8 mouse cellular contexts compared by ENCODE assay signal in the genomic region with DNA sequence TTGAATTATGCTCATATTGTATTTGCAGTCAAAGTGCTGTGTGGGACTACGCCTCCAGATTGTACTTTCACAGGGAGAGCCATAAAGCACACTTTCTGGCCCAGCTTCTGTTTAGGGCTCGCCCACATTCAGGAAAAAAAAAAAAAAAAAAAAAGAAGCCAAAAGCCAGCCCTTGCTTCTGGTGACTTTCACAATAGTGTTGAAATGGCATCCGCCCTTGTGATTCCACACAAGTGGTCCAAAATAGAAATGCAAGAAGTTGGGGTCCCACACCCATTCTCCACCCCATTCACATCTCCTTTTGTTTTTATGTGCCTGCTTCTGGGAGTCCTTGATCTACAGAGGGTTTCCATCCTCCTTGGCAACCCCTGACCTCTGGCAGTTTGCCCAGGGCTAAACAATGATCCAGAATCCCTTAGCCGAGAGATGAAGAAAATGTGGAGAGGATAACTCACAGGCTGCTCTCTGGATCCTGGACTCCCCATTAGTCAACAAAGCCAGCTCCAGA.
DNase-seq lines count a peak whose midpoint lies in the region; ATAC-seq and TF ChIP-seq lines count a peak whose summit lies in the region.

No protein-coding gene starts in this region.

- no peaks in the 10 kb centered on the region for H3K9me3 ChIP-seq in intestine, embryonic 14.5 days (ENCODE audit: control insufficient read depth, low read length)
- no peaks in the 10 kb centered on the region for H3K9me3 ChIP-seq in intestine, postnatal 0 days (ENCODE audit: control insufficient read depth)
- no peaks in the 10 kb centered on the region; the same call in none of the 2 replicates for H3K9me3 ChIP-seq in heart, embryonic 10.5 days

- H3K27ac ChIP-seq in intestine, embryonic 14.5 days (ENCODE audit: low read depth), result peak overlapping the region; percentile 38; the same call in 1 of the 2 replicates
- no peak overlapping the region for H3K27ac ChIP-seq in intestine, postnatal 0 days (ENCODE audit: low read depth, low read length)
- peak overlapping the region; percentile 73; the same call in 1 of the 2 replicates for H3K27ac ChIP-seq in heart, embryonic 10.5 days

- DNase-seq in intestine, embryonic 14.5 days (ENCODE audit: low spot score), result peak; percentile 81
- DNase-seq in brain, adult 2 months (ENCODE audit: low read depth, low spot score), result peak; percentile 81
- DNase-seq in heart, embryonic 10.5 days (ENCODE audit: low spot score), result peak; percentile 85
- peak; percentile 81 for DNase-seq in kidney, adult 9 months
- peak; percentile 82 to 83 for DNase-seq in lung, adult 18-20 months
- DNase-seq in skeletal muscle tissue, adult 2 months (ENCODE audit: low read depth, low spot score), result peak; percentile 80

- H3K36me3 ChIP-seq in intestine, embryonic 14.5 days (ENCODE audit: control insufficient read depth, insufficient read depth, low read length), result no peaks in the 10 kb centered on the region
- H3K36me3 ChIP-seq in intestine, postnatal 0 days (ENCODE audit: control insufficient read depth, insufficient read depth), result no peaks in the 10 kb centered on the region
- H3K36me3 ChIP-seq in heart, embryonic 10.5 days, result 0 out of 2 replicates have a peak, but pooled peaks cover 2% of the 10 kb centered on the region

- no peaks in the 10 kb centered on the region for H3K27me3 ChIP-seq in intestine, embryonic 14.5 days (replicated peaks; ENCODE audit: control insufficient read depth, insufficient read depth, low read length)
- no peaks in the 10 kb centered on the region for H3K27me3 ChIP-seq in intestine, postnatal 0 days (replicated peaks; ENCODE audit: control insufficient read depth, insufficient read depth, low read length)
- H3K27me3 ChIP-seq in heart, embryonic 10.5 days (ENCODE audit: insufficient read depth, poor library complexity, severe bottlenecking), result no peaks in the 10 kb centered on the region

- peaks cover 21% of the 10 kb centered on the region for H3K4me1 ChIP-seq in intestine, embryonic 14.5 days (replicated peaks; ENCODE audit: control insufficient read depth, insufficient read depth, low read length)
- H3K4me1 ChIP-seq in intestine, postnatal 0 days (replicated peaks; ENCODE audit: control insufficient read depth, insufficient read depth, low read length), result peaks cover 4% of the 10 kb centered on the region
- peaks cover 18% of the 10 kb centered on the region for H3K4me1 ChIP-seq in heart, embryonic 10.5 days

- no peak overlapping the region for H3K9ac ChIP-seq in intestine, embryonic 14.5 days (ENCODE audit: low read length)
- no peak overlapping the region for H3K9ac ChIP-seq in intestine, postnatal 0 days (ENCODE audit: low read depth, low read length)

- 22% methylated on average over 4 of the region's 4 CpGs for WGBS in intestine, embryonic 14.5 days
- 31% methylated on average over 4 of the region's 4 CpGs for WGBS in intestine, postnatal 0 days
- WGBS in heart, embryonic 10.5 days, result 38% methylated on average over 4 of the region's 4 CpGs

- TF ChIP-seq CTCF in intestine, postnatal 0 days (IDR thresholded peaks at IDR 0.05; ENCODE audit: low read depth), result no peak

- H3K4me2 ChIP-seq in intestine, embryonic 14.5 days (ENCODE audit: low read length), result no peak overlapping the region
- no peak overlapping the region for H3K4me2 ChIP-seq in intestine, postnatal 0 days (replicated peaks; ENCODE audit: low read depth)

- ATAC-seq in intestine, embryonic 14.5 days (replicated peaks; ENCODE audit: low FRiP score, low TSS enrichment, low read depth), result no peak
- no peak for ATAC-seq in intestine, postnatal 0 days
- ATAC-seq in monocyte, adult 5-6 weeks (replicated peaks; ENCODE audit: insufficient number of reproducible peaks, low FRiP score, low TSS enrichment, poor library complexity, severe bottlenecking), result no peak

- H3K4me3 ChIP-seq in intestine, embryonic 14.5 days (ENCODE audit: low read depth, low read length), result no peak overlapping the region
- no peak overlapping the region for H3K4me3 ChIP-seq in intestine, postnatal 0 days (ENCODE audit: low read depth, low read length)
- H3K4me3 ChIP-seq in heart, embryonic 10.5 days, result no peak overlapping the region
